Mouse (Mus musculus): ENCODE results near the gene Psmb1. TPM values are rescaled to one million over a fixed set of nuclear protein-coding genes. Genes with fewer than 3 reads are reported as not detected.

Psmb1 gene
- polyA plus RNA-seq, 1 experiment = 179 TPM

GRCm38 (mm10) chr17:15526986-15527810, 27.6 kb upstream of the Psmb1 start, which contains the start of gene Pdcd2:
Gene Pdcd2 (minus strand): TSS chr17:15527301.
- H3K4me3 ChIP-seq (ENCODE audit: insufficient read depth, low read length) = peak within 1 kb of the TSS; percentile 95
- peak; percentile 95 for TF ChIP-seq POLR2A (IDR thresholded peaks at IDR 0.05; ENCODE audit: low read depth, low read length)
- TF ChIP-seq CTCF (IDR thresholded peaks at IDR 0.05; ENCODE audit: borderline replicate concordance, insufficient read depth, low read length) = no peak
- peaks cover 3% of the 10 kb centered on the region for H3K4me1 ChIP-seq (ENCODE audit: control insufficient read depth, insufficient read depth, low read length)
- peak within 1 kb of the TSS; percentile 80 for H3K27ac ChIP-seq (ENCODE audit: insufficient read depth, low read length)

- no peak overlapping the region for H3K27ac ChIP-seq (ENCODE audit: insufficient read depth, low read length)
- H3K4me1 ChIP-seq (ENCODE audit: control insufficient read depth, insufficient read depth, low read length) = peaks cover 3% of the 10 kb centered on the region
- TF ChIP-seq CTCF (IDR thresholded peaks at IDR 0.05; ENCODE audit: borderline replicate concordance, insufficient read depth, low read length) (no peak), POLR2A (IDR thresholded peaks at IDR 0.05; ENCODE audit: low read depth, low read length) (no peak)
- H3K4me3 ChIP-seq (ENCODE audit: insufficient read depth, low read length) = peak overlapping the region; percentile 95
These were observed 26.8 kb upstream of the Psmb1 start for GRCm38 (mm10) chr17:15526304-15526703.

GRCm38 (mm10) chr17:15518766-15519165, 19.2 kb upstream of the Psmb1 start:
- Histone ChIP-seq H3K27ac (ENCODE audit: insufficient read depth, low read length) (no peak overlapping the region), H3K4me3 (ENCODE audit: insufficient read depth, low read length) (no peak overlapping the region), H3K4me1 (ENCODE audit: control insufficient read depth, insufficient read depth, low read length) (no peaks in the 10 kb centered on the region)
- TF ChIP-seq CTCF (IDR thresholded peaks at IDR 0.05; ENCODE audit: borderline replicate concordance, insufficient read depth, low read length) (no peak), POLR2A (IDR thresholded peaks at IDR 0.05; ENCODE audit: low read depth, low read length) (no peak)

- Histone ChIP-seq H3K27ac (ENCODE audit: insufficient read depth, low read length) (no peak overlapping the region), H3K4me1 (ENCODE audit: control insufficient read depth, insufficient read depth, low read length) (no peaks in the 10 kb centered on the region), H3K4me3 (ENCODE audit: insufficient read depth, low read length) (no peak overlapping the region)
- TF ChIP-seq POLR2A (IDR thresholded peaks at IDR 0.05; ENCODE audit: low read depth, low read length) (no peak), CTCF (IDR thresholded peaks at IDR 0.05; ENCODE audit: borderline replicate concordance, insufficient read depth, low read length) (no peak)
These were observed 18.6 kb upstream of the Psmb1 start for GRCm38 (mm10) chr17:15518186-15518585.

- no peaks in the 10 kb centered on the region for H3K4me1 ChIP-seq (ENCODE audit: control insufficient read depth, insufficient read depth, low read length)
- no peak overlapping the region for H3K27ac ChIP-seq (ENCODE audit: insufficient read depth, low read length)
- H3K4me3 ChIP-seq (ENCODE audit: insufficient read depth, low read length) = no peak overlapping the region
- TF ChIP-seq POLR2A (IDR thresholded peaks at IDR 0.05; ENCODE audit: low read depth, low read length) (no peak), CTCF (IDR thresholded peaks at IDR 0.05; ENCODE audit: borderline replicate concordance, insufficient read depth, low read length) (no peak)
These were observed 18.2 kb upstream of the Psmb1 start for GRCm38 (mm10) chr17:15517776-15518175.

- TF ChIP-seq POLR2A (IDR thresholded peaks at IDR 0.05; ENCODE audit: low read depth, low read length) (no peak), CTCF (IDR thresholded peaks at IDR 0.05; ENCODE audit: borderline replicate concordance, insufficient read depth, low read length) (no peak)
- Histone ChIP-seq H3K4me1 (ENCODE audit: control insufficient read depth, insufficient read depth, low read length) (peaks cover 4% of the 10 kb centered on the region; the same call in 1 of the 2 replicates), H3K27ac (ENCODE audit: insufficient read depth, low read length) (peak overlapping the region; percentile 90)
These were observed 11.1 kb upstream of the Psmb1 start for GRCm38 (mm10) chr17:15510694-15511093.

GRCm38 (mm10) chr17:15498753-15499113, 818 bp downstream of the Psmb1 start:
- Histone ChIP-seq H3K27ac (ENCODE audit: insufficient read depth, low read length) (0 out of 2 replicates have a peak overlapping the region, but pooled peaks have one; percentile 5), H3K4me1 (ENCODE audit: control insufficient read depth, insufficient read depth, low read length) (peaks cover 3% of the 10 kb centered on the region), H3K4me3 (ENCODE audit: insufficient read depth, low read length) (peak overlapping the region; percentile 24)
- TF ChIP-seq CTCF (IDR thresholded peaks at IDR 0.05; ENCODE audit: borderline replicate concordance, insufficient read depth, low read length) = no peak
- TF ChIP-seq POLR2A (IDR thresholded peaks at IDR 0.05; ENCODE audit: low read depth, low read length) = no peak

More at GRCm38 (mm10) chr17:15510694-15511093, 11.1 kb upstream of the Psmb1 start:
- no peak overlapping the region for H3K4me3 ChIP-seq (ENCODE audit: insufficient read depth, low read length)

- Histone ChIP-seq H3K27ac (ENCODE audit: insufficient read depth, low read length) (peak overlapping the region; percentile 67), H3K4me3 (ENCODE audit: insufficient read depth, low read length) (peak overlapping the region; percentile 84), H3K4me1 (ENCODE audit: control insufficient read depth, insufficient read depth, low read length) (peaks cover 3% of the 10 kb centered on the region)
- no peak for TF ChIP-seq CTCF (IDR thresholded peaks at IDR 0.05; ENCODE audit: borderline replicate concordance, insufficient read depth, low read length)
- peak; percentile 88 for TF ChIP-seq POLR2A (IDR thresholded peaks at IDR 0.05; ENCODE audit: low read depth, low read length)
These were observed 1.4 kb downstream of the Psmb1 start for GRCm38 (mm10) chr17:15497882-15498752.

- Histone ChIP-seq H3K27ac (ENCODE audit: insufficient read depth, low read length) (no peak overlapping the region), H3K4me1 (ENCODE audit: control insufficient read depth, insufficient read depth, low read length) (no peaks in the 10 kb centered on the region), H3K4me3 (ENCODE audit: insufficient read depth, low read length) (no peak overlapping the region)
- TF ChIP-seq POLR2A (IDR thresholded peaks at IDR 0.05; ENCODE audit: low read depth, low read length) (no peak), CTCF (IDR thresholded peaks at IDR 0.05; ENCODE audit: borderline replicate concordance, insufficient read depth, low read length) (no peak)
These were observed 9.0 kb downstream of the Psmb1 start for GRCm38 (mm10) chr17:15490542-15490941.

Data from embryonic fibroblast, embryonic 13.5 days (primary cell).